Comparison of ENCODE assay signal across 8 mouse cellular contexts in the genomic region with DNA sequence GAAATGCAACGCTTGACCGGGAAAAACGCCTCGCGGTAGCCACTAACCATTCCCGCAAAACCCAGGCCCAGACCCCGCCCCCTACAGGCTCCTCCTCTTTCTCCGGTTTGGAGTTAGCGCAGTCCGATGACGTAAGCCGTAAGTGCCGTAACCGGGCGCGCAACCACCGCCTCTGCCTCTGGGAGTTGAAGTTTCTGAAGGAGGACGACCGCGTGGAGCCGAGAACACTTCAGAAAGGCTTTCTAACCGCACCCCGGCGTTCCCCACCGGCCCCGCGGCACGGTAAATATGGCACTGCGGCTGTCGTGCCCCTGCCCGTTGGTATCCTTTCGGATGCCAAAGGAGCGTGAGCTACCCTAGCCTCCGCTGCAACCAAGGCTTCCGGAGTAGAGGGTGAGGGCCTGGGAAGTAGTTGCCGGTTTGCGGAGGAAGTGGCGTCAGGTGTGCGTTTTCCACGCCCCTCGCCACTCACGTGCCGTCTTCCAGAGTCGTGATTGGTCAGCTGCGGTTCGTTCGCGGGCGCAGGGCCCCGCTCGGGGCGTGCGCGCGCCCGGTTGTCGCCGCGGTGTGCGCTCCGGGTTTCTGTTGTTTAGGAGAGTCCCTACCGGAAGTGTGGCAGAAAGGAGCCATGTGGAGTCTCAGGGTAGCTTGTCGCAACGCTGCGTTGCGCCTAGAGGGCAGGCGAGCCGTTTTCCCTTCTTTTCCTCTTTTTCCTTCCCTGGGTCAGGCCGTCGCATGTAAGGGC. TPM values are rescaled to one million over a fixed set of nuclear protein-coding genes. Genes with fewer than 3 reads are reported as not detected.
A peak's percentile ranks its signal among the peaks of the same experiment; 100 is the strongest.
DNase-seq lines count a peak whose midpoint lies in the region; ATAC-seq lines count a peak whose summit lies in the region.

Gene Trmt10a, plus strand, starts transcription at position 134 of the 745 bp plus-strand sequence.

- DNase-seq in adipocyte (ENCODE audit: low spot score): peak; percentile 99
- peak; percentile 98 for DNase-seq in embryo, embryonic 10 days (ENCODE audit: low spot score)
- DNase-seq in gastrocnemius, postnatal 10 days: peak; percentile 99
- peak; percentile 99 for DNase-seq in induced T-regulatory cell, adult 2 months (ENCODE audit: low read depth)
- DNase-seq in left cerebral cortex, adult 9 months (ENCODE audit: low spot score in 2 of 2): peak; percentile 92 to 99
- DNase-seq in right cerebral cortex, postnatal 14 days: peak; percentile 98
- DNase-seq in urinary bladder, postnatal 36 days (ENCODE audit: low spot score in 2 of 2): peak; percentile 98 to 99

- peak; percentile 80 for ATAC-seq in megakaryocyte progenitor cell, adult 5-6 weeks (replicated peaks; ENCODE audit: poor library complexity)

RNA-seq across cellular contexts. Expression of gene Trmt10a, which starts in this region (rescaled TPM):
- 1 to 10 TPM; 4.2 to 4.5 TPM for total RNA-seq in gastrocnemius, postnatal 10 days (2021)
- 5.6 and 8.2 TPM in 2 replicates for total RNA-seq in megakaryocyte progenitor cell, adult 5-6 weeks (2015)
- 10.7 and 25.7 TPM in 2 replicates for total RNA-seq in megakaryocyte progenitor cell, adult 5-6 weeks (2017)

Comparison
In these comparisons a context has a peak if more than half of its experiments do, and no peak if none do; other contexts are left out.
1. Peak in every context shown above with its lines: DNase-seq and ATAC-seq.